Mouse (Mus musculus) megakaryocyte-erythroid progenitor cell, adult 5-6 weeks (primary cell): ENCODE measurements around the gene Bcorl1. TPM values are rescaled to one million over a fixed set of nuclear protein-coding genes. Genes with fewer than 3 reads are reported as not detected.
A peak's percentile ranks its signal among the peaks of the same experiment; 100 is the strongest.

Experiments
- ATAC-seq: replicated peaks from 2 replicates; pipeline ENCODE4 v1.8.0; 2016; ENCODE audit warnings: mild to moderate bottlenecking, inconsistent platforms; ENCODE audit not compliant: severe bottlenecking, poor library complexity, low FRiP score, low TSS enrichment
- total RNA-seq, 2 experiments: library from RNA; stranded (forward) in 1 of 2; stranded (reverse) in 1 of 2; fragments of 200-1000, 215-1000 nt in 1 of 2; fragments of >200 nt in 1 of 2; fragmentation: Nextera tagmentation in 1 of 2; gene quantifications; 2 replicates each; pipeline ENCODE4 v1.2.3; 2014 to 2017

Bcorl1 gene
- total RNA-seq, 2 experiments from 2014 or later = 3.7 to 16.3 TPM

DNA sequence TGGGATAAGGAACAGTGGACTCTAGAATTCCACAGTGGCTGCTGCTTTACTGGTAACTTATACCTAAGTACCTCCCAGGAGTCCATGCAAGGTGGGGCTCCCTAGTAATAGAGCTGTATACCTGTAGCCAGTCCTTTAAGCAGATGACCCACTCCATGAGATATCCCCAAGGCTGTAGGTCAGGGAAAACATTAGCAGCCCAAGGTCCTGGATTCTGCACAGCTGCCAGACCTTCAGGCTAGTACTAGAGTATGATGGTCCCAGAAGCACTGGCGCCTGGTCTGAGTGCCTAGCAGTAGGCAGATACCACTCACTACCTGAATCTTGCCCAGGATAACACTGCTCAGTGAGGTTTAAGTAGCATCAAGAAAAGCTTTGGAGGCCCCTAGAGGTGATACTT lies 93.1 kb downstream of the Bcorl1 start:
- ATAC-seq = no peak

DNA sequence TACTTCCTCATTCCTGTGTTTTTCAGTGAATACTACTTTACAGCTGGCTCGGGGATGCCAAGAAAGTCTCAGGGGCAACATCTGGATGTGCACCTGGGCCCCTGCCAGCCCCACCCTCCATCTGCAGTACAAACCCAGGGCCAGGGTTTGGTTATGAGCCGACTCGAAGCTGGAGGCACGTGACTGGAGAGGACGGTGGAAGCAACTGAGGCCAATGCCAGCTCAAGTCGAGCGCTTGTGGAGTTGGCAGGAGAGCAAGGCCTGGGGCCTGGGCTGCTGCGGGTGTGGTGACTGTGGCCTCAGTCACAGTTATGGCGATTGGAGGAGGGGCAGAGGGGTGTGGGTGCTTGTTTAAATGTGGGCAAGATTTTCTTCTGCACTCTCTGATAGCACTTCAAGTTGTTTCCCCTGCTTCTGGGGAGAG lies 94.3 kb downstream of the Bcorl1 start:
- ATAC-seq = peak; percentile 76

DNA sequence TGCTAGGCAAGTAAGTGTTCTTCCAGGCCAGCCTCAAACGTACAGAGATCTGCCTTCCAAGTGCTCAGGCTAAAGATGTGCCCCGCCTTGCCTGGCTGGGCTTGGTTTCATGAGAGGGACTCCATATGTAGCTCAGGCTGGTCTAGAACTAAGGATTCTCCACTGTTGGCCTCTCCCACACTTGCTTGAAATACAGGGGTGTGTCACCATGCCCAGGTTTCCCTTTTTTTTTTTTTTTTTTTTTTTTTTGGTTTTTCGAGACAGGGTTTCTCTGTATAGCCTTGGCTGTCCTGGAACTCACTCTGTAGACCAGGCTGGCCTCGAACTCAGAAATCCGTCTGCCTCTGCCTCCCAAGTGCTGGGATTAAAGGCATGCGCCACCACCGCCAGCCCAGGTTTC lies 94.9 kb downstream of the Bcorl1 start:
- ATAC-seq = 0 out of 2 replicates have a peak, but pooled peaks have one; percentile 7

DNA sequence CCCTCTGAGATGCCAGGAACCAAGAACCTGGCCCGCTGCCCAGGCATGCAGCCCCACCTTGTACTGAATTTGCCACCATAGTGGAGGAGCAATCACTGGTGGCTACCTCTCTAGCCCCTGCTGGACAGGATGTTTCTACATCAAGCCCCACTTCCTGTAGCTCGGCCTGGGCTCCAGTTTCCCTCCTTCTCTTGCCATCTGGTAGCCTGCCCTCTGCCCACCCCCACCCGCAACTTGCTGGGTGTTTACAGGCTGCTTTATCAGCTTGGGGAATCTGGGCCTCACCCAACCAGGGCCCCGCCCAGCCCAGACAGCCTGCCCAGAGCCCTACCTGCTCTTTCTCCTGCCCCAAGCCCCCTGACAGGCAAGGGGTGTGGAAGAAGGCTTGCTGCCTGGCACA lies 97.9 kb downstream of the Bcorl1 start:
- ATAC-seq = peak; percentile 57

DNA sequence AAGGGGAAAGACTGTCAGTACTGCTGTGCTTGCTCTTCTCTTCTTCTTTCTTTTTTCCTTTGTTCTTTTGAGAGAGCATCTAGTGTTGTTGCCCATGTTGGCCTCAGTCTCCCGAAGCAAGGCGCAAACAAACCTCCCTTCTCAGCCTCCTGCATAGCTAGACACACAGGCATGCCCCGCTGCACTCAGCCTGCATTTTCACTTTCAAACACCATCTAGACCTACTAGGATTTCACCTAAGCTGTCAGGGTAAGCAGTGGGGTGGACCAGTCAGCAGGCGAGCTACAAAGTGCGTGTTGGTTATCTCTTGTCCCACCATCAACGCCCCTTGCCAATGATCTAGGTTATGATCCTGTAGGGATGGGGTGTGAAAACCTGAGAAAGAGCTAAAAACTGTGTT lies 100.4 kb downstream of the Bcorl1 start:
- ATAC-seq = no peak

DNA sequence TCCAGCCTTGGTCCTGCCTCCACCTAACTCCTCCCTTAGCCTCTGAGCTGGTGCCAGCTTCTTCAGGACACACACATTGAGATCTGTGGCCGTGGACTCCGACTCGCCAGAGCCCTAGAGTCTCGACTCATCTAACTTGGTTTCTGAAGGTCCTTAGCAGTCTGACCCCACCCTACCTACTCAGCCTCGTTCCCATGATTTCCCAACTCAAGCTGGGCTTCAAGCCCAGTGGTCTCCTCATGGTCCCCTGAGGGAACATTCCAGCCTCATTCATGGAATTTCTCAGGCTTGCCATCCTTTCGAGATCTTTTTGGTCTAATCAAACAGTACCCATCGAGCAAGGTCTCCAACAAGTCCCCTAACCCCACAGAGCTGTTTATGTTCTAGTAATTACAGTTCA lies 100.8 kb downstream of the Bcorl1 start:
- no peak for ATAC-seq

DNA sequence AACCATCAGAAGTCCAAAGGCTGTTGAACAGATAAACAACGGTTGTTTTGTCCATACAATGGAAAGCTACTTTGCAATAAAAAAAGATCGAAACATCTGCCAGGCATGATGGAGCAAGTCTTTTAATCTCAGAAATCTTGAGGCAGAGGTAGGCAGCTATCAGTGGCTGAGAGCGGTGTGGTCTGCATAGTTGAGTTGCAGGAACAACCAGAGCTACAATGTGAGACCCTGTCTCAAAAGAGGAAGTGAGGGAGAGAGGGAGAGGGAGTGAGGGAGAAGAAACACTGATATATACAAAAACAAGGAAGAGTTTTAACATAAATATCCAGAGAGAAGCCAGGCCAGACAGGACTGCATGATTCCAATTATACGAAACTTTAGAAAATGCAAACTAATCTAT lies 103.5 kb downstream of the Bcorl1 start:
- no peak for ATAC-seq

DNA sequence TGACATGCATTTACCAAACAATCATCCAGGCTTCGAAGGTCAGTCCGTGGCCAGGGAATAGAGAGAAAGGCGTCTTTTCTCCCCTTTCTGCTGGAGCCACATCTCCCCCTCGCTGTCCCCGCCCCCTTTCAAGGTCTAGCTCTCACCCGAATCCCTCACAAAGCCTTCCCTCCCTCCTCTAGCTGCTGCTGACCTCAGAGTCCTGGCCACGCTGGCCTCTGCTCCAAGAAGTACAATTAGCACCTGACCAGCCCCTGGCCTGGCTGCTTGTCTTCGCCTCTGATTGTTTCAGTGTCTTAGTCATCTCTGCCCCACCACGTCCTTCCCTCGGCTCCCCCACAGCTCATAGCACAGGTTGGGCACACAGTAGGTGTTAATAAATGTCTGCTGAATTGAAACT lies 108.5 kb downstream of the Bcorl1 start:
- no peak for ATAC-seq

DNA sequence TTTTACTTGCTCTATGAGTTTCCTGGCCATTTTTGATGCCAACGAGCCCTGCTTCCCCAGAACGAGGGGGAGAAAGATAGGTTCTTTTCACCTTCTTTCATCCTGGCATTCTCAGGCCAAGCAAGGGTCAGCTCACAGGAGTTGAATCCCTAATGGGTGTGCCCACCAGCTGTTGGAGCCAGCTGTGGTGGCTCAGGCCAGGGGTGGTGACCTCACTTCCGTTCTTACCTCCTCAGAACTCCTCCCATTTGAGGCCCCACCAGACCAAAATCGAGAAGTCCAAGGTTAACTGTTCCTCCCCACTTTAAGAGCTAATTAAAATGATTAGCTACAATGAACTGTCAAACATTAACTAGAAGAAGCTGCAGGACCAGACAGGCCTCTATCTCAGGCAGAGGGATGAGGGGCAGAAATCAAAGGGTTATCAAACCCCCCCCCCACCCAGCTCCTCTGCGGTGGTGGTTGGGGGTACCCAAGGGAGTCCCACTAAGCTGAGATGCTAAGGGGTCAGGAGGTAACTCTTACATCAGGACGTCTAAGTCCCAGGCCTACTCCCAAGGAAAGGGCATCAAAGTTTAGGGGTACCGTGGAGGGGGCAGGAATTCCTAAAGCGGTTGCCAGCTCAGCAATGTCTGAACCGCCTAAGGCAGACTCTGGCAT lies 111.2 kb downstream of the Bcorl1 start:
- ATAC-seq = peak; percentile 19; the same call in 1 of the 2 replicates

DNA sequence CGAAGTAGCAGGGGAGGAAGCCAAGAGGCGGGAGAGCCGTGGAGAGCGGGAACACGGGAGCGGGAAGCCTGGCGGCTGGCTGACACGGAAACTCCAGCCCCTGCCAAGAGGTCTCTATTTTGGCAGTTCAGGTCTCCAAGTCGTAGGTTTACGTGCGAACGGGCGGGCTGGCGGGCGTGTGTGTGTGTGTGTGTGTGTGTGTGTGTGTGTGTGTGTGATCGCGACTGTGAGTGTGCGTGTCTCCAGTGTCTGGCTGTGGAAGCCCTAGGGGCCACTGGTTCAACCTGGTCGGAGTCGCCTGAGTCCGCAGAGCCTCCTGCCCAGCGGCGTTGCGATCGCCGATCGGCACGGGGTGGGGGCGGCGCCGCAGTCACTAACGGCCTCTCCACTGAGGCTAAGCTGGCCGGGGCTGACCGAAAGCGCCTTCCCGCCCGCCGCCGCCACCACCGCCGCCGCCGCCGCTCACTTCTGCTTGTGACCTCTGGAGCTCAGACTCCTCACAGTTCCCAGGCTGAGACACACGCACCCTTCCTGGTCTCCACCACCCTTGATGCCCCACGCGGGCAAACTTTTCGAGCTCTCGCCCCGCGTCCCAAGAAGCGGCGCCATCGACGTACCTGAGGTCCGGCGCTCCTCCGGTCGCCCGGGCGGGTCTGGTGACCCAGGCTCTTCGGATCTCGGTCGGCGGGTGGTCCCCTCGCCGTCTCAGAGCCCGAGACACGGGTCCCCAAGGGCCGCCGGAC lies 111.9 kb downstream of the Bcorl1 start:
- ATAC-seq = peak; percentile 8; the same call in 1 of the 2 replicates

DNA sequence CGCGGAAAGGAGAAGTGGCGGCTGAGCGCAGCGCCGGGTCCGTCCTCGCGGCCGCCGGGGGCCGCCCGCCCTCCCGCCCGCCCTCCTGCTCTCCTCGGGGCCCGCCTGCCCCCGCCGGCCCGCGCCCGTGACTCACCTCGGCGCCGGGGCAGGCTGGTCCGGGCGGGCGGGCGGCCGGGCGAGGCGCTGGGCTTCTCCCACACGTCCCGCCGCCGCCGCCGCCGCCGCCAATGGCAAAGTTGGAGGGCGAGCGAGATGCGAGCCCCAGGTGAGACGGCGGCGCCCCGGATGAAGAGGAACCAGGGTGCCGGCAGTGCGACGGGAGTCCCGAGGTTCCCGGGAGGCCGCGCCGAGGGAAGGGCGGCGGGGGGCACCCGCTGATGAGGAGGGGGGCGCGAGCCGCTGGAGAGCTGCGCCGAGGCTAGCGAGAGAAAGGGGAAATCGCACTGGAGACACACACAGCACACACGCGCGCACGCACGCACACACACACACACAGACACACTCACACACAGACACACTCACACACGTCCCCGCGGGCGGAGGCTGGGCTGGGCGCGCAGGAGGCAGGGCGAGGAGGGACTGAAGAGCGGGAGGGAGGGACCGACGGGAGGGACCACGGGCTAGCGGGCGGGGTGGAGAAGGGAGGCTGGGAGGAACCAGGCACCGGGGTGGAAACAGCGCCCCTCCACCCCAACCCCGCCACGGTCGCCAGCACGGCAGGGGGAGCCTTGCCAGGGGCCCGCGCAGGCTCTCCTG lies 112.8 kb downstream of the Bcorl1 start:
- peak; percentile 92 for ATAC-seq

DNA sequence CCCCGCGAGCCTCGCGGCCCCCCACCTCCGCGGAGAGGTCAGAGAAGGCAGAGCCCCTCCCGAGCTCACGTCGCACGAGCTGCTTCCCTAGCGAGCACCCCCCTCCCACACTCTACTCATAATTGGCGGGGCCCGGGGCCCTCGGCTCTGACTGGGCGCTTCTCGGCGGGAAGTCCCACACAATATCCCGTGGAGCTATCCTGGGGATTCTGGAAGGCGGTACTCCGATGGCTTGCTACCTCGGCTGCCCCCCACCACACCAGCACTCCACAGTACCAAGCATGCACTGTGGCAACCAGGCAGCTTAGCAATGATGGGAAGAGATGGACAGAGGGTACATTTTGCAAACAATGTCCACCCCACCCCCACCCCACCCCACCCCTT lies 113.3 kb downstream of the Bcorl1 start:
- no peak for ATAC-seq

DNA sequence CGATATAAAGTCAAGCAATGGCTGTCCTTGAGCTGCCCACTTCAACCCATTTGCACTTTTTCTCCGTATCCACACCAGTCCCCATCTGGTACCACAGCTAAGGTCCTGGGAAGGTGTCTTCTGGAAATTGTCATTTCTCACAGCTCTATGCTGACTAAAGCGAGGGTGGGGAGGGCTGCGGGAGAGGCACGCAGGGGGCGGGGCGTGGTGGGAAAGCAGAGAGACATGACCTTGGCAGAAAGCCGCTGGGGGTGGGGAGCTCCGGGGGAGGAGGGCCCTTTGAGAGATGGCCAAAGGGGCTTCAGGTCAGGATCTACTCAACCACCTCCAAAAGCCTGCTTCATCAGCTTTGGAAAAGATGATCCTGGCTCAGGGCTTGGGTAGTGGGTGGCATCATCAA lies 113.9 kb downstream of the Bcorl1 start:
- no peak for ATAC-seq

DNA sequence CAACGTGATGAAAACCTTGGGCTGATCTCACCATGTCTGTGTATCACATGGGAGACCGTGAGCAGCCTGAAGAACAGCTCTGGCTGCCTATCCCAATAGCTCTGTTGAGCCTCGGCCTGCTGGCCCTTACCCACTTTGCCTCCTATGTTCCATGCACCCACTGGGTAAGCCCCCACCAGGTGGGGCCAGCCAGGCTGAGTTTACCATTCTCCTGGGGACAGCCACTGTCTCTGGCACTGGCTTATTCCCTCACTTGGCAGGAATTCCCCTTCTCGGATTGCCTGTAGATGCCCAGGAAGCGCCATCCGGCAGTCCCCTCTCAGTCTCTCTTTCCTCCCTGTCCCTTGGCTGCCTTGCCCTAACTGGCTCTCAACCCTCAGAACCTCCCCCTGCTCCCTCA lies 115.8 kb downstream of the Bcorl1 start:
- no peak for ATAC-seq

Other genes starting within 250 kb of the Bcorl1 start
- gene Xpnpep2, start 232.6 kb upstream of the Bcorl1 start, total RNA-seq (2014; fragmentation: Nextera tagmentation) = 3.6 TPM in 1 of 2 replicates, not detected in the other
- 0.47 TPM in 1 of 2 replicates, not detected in the other for gene Xpnpep2, start 232.6 kb upstream of the Bcorl1 start, total RNA-seq (2017)
- gene Sash3, start 194.9 kb upstream of the Bcorl1 start, total RNA-seq (2014; fragmentation: Nextera tagmentation) = 34.7 and 38.6 TPM in 2 replicates
- 49.8 and 63.2 TPM in 2 replicates for gene Sash3, start 194.9 kb upstream of the Bcorl1 start, total RNA-seq (2017)
- 12.3 and 17.4 TPM in 2 replicates for gene Zdhhc9, start 132.5 kb upstream of the Bcorl1 start, total RNA-seq (2014; fragmentation: Nextera tagmentation)
- gene Zdhhc9, start 132.5 kb upstream of the Bcorl1 start, total RNA-seq (2017) = 3.2 and 3.9 TPM in 2 replicates
- gene Utp14a, start 84.5 kb upstream of the Bcorl1 start, total RNA-seq (2014; fragmentation: Nextera tagmentation) = 61.4 and 77.8 TPM in 2 replicates
- gene Utp14a, start 84.5 kb upstream of the Bcorl1 start, total RNA-seq (2017) = 120 and 121 TPM in 2 replicates
- 24.2 and 26.0 TPM in 2 replicates for gene Elf4, start 121.8 kb downstream of the Bcorl1 start, total RNA-seq (2014; fragmentation: Nextera tagmentation)
- gene Elf4, start 121.8 kb downstream of the Bcorl1 start, total RNA-seq (2017) = 7.9 and 11.8 TPM in 2 replicates
- gene Aifm1, start 172.2 kb downstream of the Bcorl1 start, total RNA-seq (2014; fragmentation: Nextera tagmentation) = 68.2 and 74.1 TPM in 2 replicates
- gene Aifm1, start 172.2 kb downstream of the Bcorl1 start, total RNA-seq (2017) = 110 and 155 TPM in 2 replicates
- 0.50 and 1.4 TPM in 2 replicates for gene Rab33a, start 177.9 kb downstream of the Bcorl1 start, total RNA-seq (2014; fragmentation: Nextera tagmentation)
- not detected in 2 replicates for gene Rab33a, start 177.9 kb downstream of the Bcorl1 start, total RNA-seq (2017)